Mouse (Mus musculus) forebrain, postnatal 0 days (tissue): ENCODE measurements around the gene Adprhl2. TPM values are rescaled to one million over a fixed set of nuclear protein-coding genes. Genes with fewer than 3 reads are reported as not detected.

Experiments used
- ATAC-seq: fragments of 200-750 bp; cut with Nextera tagmentation; 2 replicates; pipeline ENCODE4 v1.8.0; 2017; ENCODE audit warnings: mild to moderate bottlenecking, moderate library complexity
- DNase-seq: peaks from one replicate; pipeline ENCODE4 v3.0.0-alpha.2; 2015
- H3K27ac ChIP-seq: fragments of 300-500 bp; sonication (generic); 2 replicates; pipeline ENCODE4 v1.5.1; 2014; ENCODE audit warnings: low read depth, mild to moderate bottlenecking, antibody characterized with exemption, low read length, moderate library complexity, mixed read lengths
- H3K27me3 ChIP-seq: fragments of 300-500 bp; sonication (generic); 2 replicates; pipeline ENCODE4 v1.6.1; 2014; ENCODE audit warnings: mild to moderate bottlenecking, low read length, mixed read lengths; ENCODE audit not compliant: insufficient read depth
- H3K36me3 ChIP-seq: fragments of 300-500 bp; sonication (generic); 2 replicates; pipeline ENCODE4 v1.6.1; 2014; ENCODE audit warnings: mild to moderate bottlenecking, moderate library complexity; ENCODE audit not compliant: insufficient read depth
- H3K4me1 ChIP-seq: fragments of 300-500 bp; sonication (generic); 2 replicates; pipeline ENCODE4 v1.6.1; 2014; ENCODE audit warnings: antibody characterized with exemption; ENCODE audit not compliant: insufficient read depth
- H3K4me2 ChIP-seq: fragments of 300-500 bp; sonication (generic); 2 replicates; pipeline ENCODE4 v1.6.1; 2014; ENCODE audit warnings: low read depth, mild to moderate bottlenecking, moderate library complexity
- H3K4me3 ChIP-seq: fragments of 300-500 bp; sonication (generic); 2 replicates; pipeline ENCODE4 v1.5.1; 2014; ENCODE audit warnings: low read depth, low read length, mixed read lengths
- H3K9ac ChIP-seq: fragments of 300-500 bp; sonication (generic); 2 replicates; pipeline ENCODE4 v1.6.1; 2014; ENCODE audit warnings: mild to moderate bottlenecking
- H3K9me3 ChIP-seq: fragments of 300-500 bp; sonication (generic); 2 replicates; pipeline ENCODE4 v1.6.1; 2016; ENCODE audit warnings: low read length
- CTCF ChIP-seq: sonication (generic); IDR thresholded peaks from 2 replicates; pipeline ENCODE4 v1.5.1; 2016; ENCODE audit warnings: antibody characterized with exemption, control low read depth, low read depth
- WGBS: fragments of 180-500 bp; shearing (Covaris S2); extraction: QIAGEN DNeasy Blood & Tissue Kit; methylation state at CpG from one replicate; pipeline ENCODE4 v1.1.7; 2014; 5-methylcytosine and 5-hydroxymethylcytosine counted together
- polyA plus RNA-seq: library from polyadenylated mRNA; unstranded; fragments of >200 nt; fragmentation: Nextera tagmentation; extraction: Ambion mirVana; gene quantifications from 2 replicates; pipeline ENCODE4 v1.2.1, GENCODE M21; 2015
- total RNA-seq: library from RNA; depleted of rRNA; stranded (reverse); fragments of >200 nt; gene quantifications from 2 replicates; pipeline ENCODE4 v1.2.3, GENCODE M21; 2014; rRNA removed

Gene Adprhl2
- total and polyA plus RNA-seq, 2 experiments from 2014 or later, result 74.8 to 77.8 TPM

DNA sequence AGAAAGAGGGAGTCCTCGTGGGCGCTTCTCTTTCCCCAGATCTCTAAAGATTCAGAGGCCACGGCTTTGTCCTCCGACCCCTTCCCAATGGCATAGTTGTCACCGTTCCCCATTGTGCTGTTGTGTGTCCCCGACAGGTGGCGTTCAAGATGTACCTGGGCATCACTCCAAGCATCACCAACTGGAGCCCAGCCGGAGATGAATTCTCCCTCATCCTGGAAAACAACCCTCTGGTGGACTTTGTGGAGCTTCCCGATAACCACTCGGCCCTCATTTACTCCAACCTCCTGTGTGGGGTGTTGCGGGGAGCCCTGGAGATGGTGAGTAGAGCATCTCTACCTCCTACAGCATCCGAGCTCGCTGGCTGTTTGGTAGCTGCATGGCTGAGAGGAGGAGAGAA, 47.8 kb downstream of the Adprhl2 start:
- Histone ChIP-seq H3K36me3 (peaks cover 34% of the 10 kb centered on the region), H3K27me3 (no peaks in the 10 kb centered on the region), H3K4me3 (no peak overlapping the region), H3K4me1 (no peaks in the 10 kb centered on the region), H3K4me2 (no peak overlapping the region), H3K27ac (no peak overlapping the region), H3K9ac (no peak overlapping the region), H3K9me3 (no peaks in the 10 kb centered on the region)
- ATAC-seq (no peak), DNase-seq (no peak)
- no peak for TF ChIP-seq CTCF
- WGBS, result 69% methylated on average over 13 of the region's 13 CpGs

DNA sequence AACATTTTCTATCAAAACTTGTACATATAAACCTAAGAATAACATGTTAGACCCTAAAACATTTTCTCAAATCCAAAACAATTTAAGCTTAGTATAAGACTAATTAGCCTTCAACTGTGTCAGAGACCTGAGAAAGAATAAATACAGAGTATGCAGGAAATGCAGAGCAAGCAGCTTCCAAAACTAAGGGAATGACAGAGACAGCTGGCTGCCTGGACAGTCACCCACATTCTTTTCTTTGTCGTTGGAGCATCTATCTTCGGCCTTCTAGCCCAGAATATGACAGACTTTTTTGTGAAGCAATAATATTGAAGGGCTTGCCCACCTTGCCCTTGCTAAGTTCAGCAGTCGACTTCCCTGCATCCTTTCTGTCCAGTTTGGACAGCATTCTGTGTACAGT, 52.2 kb downstream of the Adprhl2 start:
- Histone ChIP-seq H3K27me3 (no peaks in the 10 kb centered on the region), H3K4me3 (no peak overlapping the region), H3K4me1 (no peaks in the 10 kb centered on the region), H3K9me3 (no peaks in the 10 kb centered on the region), H3K36me3 (peaks cover 25% of the 10 kb centered on the region), H3K4me2 (no peak overlapping the region), H3K27ac (no peak overlapping the region), H3K9ac (no peak overlapping the region)
- ATAC-seq (no peak), DNase-seq (no peak)
- WGBS, result 75% methylated on average over 3 of the region's 3 CpGs
- no peak for TF ChIP-seq CTCF

Other genes with a start within 250 kb of the Adprhl2 start
- 36.1 and 37.1 TPM in 2 replicates for gene Lsm10, start 225.1 kb downstream of the Adprhl2 start, total RNA-seq
- gene Lsm10, start 225.1 kb downstream of the Adprhl2 start, polyA plus RNA-seq, result 54.5 and 59.5 TPM in 2 replicates
- 11.7 and 19.6 TPM in 2 replicates for gene Stk40, start 217.7 kb downstream of the Adprhl2 start, total RNA-seq
- 13.3 and 14.9 TPM in 2 replicates for gene Stk40, start 217.7 kb downstream of the Adprhl2 start, polyA plus RNA-seq
- gene Eva1b, start 174.0 kb downstream of the Adprhl2 start, total RNA-seq, result 12.9 and 14.4 TPM in 2 replicates
- 10.6 and 12.6 TPM in 2 replicates for gene Eva1b, start 174.0 kb downstream of the Adprhl2 start, polyA plus RNA-seq
- 1.0 and 2.1 TPM in 2 replicates for gene Sh3d21, start 158.2 kb downstream of the Adprhl2 start, total RNA-seq
- 1.4 and 1.7 TPM in 2 replicates for gene Sh3d21, start 158.2 kb downstream of the Adprhl2 start, polyA plus RNA-seq
- 113 and 165 TPM in 2 replicates for gene Thrap3, start 118.9 kb downstream of the Adprhl2 start, total RNA-seq
- 92.4 and 111 TPM in 2 replicates for gene Thrap3, start 118.9 kb downstream of the Adprhl2 start, polyA plus RNA-seq
- gene Map7d1, start 65.4 kb downstream of the Adprhl2 start, total RNA-seq, result 105 and 115 TPM in 2 replicates
- 63.6 and 71.1 TPM in 2 replicates for gene Map7d1, start 65.4 kb downstream of the Adprhl2 start, polyA plus RNA-seq
- 143 TPM in 2 replicates for gene Trappc3, start 59.4 kb downstream of the Adprhl2 start, total RNA-seq
- gene Trappc3, start 59.4 kb downstream of the Adprhl2 start, polyA plus RNA-seq, result 199 and 202 TPM in 2 replicates
- gene Col8a2, start 34.9 kb downstream of the Adprhl2 start, total RNA-seq, result 6.5 and 11.6 TPM in 2 replicates
- gene Col8a2, start 34.9 kb downstream of the Adprhl2 start, polyA plus RNA-seq, result 2.5 and 3.0 TPM in 2 replicates
- 2.1 and 3.4 TPM in 2 replicates for gene Tekt2, start 4.0 kb upstream of the Adprhl2 start, total RNA-seq
- 9.7 and 16.3 TPM in 2 replicates for gene Tekt2, start 4.0 kb upstream of the Adprhl2 start, polyA plus RNA-seq
- 7.3 and 11.4 TPM in 2 replicates for gene Ago3, start 107.9 kb upstream of the Adprhl2 start, total RNA-seq
- 9.6 and 13.2 TPM in 2 replicates for gene Ago3, start 107.9 kb upstream of the Adprhl2 start, polyA plus RNA-seq
- 33.2 and 35.7 TPM in 2 replicates for gene Ago1, start 146.9 kb upstream of the Adprhl2 start, total RNA-seq
- 4.5 and 4.7 TPM in 2 replicates for gene Ago1, start 146.9 kb upstream of the Adprhl2 start, polyA plus RNA-seq
- gene Ago4, start 211.8 kb upstream of the Adprhl2 start, total RNA-seq, result 10.1 and 11.6 TPM in 2 replicates
- 2.3 and 3.1 TPM in 2 replicates for gene Ago4, start 211.8 kb upstream of the Adprhl2 start, polyA plus RNA-seq
- gene Clspn, start 235.2 kb upstream of the Adprhl2 start, total RNA-seq, result 3.5 and 4.2 TPM in 2 replicates
- 2.3 and 3.0 TPM in 2 replicates for gene Clspn, start 235.2 kb upstream of the Adprhl2 start, polyA plus RNA-seq